Mouse (Mus musculus) right cerebral cortex, postnatal 10 days (tissue): ENCODE measurements at regions not wholly inside any gene's neighbourhood (a gene's known extent, or its start where the extent isn't known, plus 50 kb on each side); places are given as distances from the start of the nearest gene placed in this dataset.

Source experiments
- DNase-seq, 2 experiments: peaks; one replicate each; pipeline ENCODE4 v3.0.0; 2021; ENCODE audit warnings: low spot score in 2 of 2

DNA sequence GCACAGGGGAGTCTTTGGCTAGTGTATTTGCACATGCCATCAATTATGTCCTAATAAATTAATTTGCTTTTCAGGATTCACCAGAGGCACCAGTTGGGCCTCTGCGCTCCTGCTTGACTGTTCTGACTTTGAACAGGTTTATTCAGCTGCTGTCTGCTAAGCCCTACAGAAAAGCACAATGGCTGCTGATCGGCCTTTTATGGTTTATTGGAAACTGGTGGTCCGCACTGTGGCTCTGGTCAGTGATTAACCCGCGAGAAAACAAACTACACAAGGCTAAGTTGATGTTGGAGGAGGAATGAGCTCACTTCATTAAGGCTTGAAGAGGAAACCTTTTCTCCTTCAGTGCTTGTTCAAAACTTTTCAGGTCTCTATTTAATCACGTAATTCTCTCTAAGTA is 208.4 kb upstream of the Gpr101 start:
- no peak for DNase-seq

- no peak for DNase-seq
Measured at GRCm38 (mm10) chrX:57709115-57709877, 205.7 kb upstream of the Gpr101 start.

- no peak for DNase-seq
Measured at GRCm38 (mm10) chrX:57708501-57708900, 204.9 kb upstream of the Gpr101 start.

DNA sequence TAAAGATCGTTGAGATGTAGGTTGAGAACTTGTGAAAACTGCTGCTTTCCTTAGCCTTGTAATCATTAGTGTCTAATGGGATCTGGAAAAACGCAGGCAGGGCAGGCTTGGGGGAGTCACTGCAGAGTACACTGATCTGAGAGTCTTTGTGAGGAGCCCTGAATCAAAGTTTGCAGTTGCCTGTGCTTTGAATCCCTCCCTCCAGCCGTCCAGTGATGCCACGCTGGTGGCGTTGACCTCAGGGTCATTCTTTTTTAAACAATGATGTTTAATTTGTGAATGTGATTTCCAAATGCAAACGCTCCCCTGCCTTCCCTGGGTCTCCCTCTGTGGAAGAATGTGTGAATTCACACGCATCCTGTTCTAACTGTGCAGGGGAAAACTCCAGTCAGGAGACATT is 204.4 kb upstream of the Gpr101 start:
- DNase-seq = no peak

GRCm38 (mm10) chrX:57706683-57707308 is 203.2 kb upstream of the Gpr101 start:
- DNase-seq = no peak

- peak; percentile 19 to 21 for DNase-seq
Measured at GRCm38 (mm10) chrX:57692506-57692905, 188.9 kb upstream of the Gpr101 start.

DNA sequence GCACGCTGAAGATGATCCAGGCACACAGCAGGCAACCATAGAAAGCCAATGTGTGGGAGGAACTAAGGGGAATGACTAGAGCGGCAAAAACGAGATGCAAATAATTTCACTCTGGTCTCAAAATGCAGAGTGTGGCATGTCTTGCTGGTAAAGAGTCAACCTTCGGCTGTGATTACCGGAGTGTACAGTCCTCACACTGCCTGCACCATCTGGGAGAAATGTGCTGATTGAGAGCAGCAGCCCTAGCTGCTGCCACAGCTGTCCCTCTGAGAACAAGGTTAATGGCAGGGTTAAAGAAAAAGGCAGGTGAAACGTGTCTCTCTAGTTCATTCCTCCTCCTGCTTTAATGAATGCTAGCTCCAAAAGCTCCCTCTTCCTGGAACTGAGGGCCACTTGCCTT is 173.2 kb upstream of the Gpr101 start:
- DNase-seq = no peak

DNA sequence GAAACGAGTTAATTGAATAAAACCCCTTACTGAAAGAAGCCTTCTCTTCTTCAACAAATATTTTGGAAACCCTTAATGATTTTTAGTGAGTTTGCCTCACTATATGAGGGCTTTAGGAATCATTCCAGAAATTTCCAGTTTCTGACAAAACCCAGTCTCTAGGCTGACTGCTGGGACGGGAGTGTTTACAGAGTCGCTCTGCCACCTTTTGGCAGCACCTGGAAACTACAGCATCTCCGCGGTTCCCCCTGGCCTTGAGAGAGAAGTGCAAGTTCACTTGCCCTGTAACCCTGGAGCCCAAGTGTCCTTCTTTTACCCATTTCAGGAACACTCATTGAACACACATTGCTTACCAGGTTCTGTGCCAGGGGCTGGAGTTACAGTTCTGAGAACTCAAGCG is 171.4 kb upstream of the Gpr101 start:
- DNase-seq = peak; percentile 20 to 28

DNA sequence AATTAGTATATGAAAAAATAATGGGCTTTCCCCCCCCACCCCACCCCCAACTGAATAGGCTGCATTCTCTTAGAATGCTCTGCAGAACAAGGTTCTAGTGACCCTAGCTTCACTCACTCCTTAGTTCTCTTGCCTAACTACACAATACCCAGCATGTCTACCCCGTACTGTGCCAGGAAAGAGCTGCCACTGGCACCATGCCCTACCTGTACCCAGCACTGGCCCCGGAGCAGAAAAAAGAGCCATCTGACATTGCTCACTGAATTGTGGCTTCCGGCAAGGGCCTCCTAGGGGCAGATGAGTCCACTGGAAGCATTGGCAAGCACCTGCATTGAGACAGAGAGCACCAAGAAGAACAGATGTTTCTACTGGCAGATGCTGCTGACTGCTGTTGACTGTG is 156.0 kb upstream of the Gpr101 start:
- no peak for DNase-seq

DNA sequence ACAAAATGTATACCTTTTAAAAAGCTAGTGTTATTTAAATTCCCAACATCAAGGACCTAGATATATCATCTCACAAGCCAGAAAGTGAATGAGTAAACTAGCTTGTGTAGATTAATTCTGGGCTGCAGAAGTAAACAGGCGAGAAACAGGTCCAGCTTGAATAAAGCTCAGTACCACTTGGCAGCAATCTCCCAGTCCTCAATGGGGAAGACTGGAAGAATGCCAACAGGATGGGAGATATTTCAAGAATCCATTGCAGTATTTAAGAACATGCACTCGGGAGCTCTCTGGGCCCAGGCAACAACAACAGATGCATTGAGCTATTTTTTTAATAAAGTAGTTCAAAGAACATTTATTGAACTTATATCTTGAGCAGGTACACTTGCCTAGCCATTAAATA is 152.5 kb upstream of the Gpr101 start:
- peak; percentile 22 to 29 for DNase-seq

- DNase-seq = no peak
Measured at GRCm38 (mm10) chrX:57655483-57655882, 151.9 kb upstream of the Gpr101 start.
